Mouse (Mus musculus): ENCODE measurements around the gene Pbx1.

DNA sequence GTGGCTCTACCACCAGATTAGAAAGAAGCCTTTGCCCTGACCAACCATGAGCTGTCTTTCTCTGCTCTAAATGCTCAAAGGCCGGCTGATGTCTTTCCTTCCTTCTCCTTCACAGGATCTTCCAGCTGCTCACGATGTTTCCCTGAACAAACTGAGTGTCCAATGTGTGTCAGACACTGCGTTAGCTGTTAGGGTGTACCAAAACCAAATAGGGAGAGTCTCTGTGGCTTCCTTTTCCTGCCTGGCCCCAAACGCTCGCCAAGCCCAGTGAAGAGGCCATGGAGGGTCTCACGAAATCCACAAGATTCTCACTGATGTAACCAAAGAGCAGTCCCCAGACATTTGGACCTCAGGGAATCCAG lies 47.5 kb downstream of the Pbx1 start:
- TF ChIP-seq GATA1 (IDR thresholded peaks at IDR 0.05; ENCODE audit: borderline replicate concordance, low read length) = no peak
- no peak for TF ChIP-seq FLI1 (IDR thresholded peaks at IDR 0.05; ENCODE audit: low read length)
